Mouse (Mus musculus): Measurements from ENCODE around the gene Sap18. TPM values are rescaled to one million over a fixed set of nuclear protein-coding genes. Genes with fewer than 3 reads are reported as not detected.

The Sap18 gene
- polyA plus RNA-seq, 1 experiment: 111 TPM

GRCm38 (mm10) chr14:57787406-57787805 is 10.6 kb upstream of the Sap18 start:
- Histone ChIP-seq H3K79me3 (ENCODE audit: low read depth) (no peaks in the 10 kb centered on the region), H3K36me3 (ENCODE audit: control insufficient read depth, insufficient read depth) (no peaks in the 10 kb centered on the region), H3K4me3 (ENCODE audit: insufficient read depth, poor library complexity, severe bottlenecking) (no peak overlapping the region), H3K79me2 (ENCODE audit: control insufficient read depth, insufficient read depth) (no peaks in the 10 kb centered on the region), H3ac (ENCODE audit: control insufficient read depth, insufficient read length, low read depth) (no peak overlapping the region), H3K27me3 (ENCODE audit: control insufficient read depth, insufficient read depth, insufficient read length) (no peaks in the 10 kb centered on the region)
- TF ChIP-seq MAX (IDR thresholded peaks at IDR 0.05) (no peak), USF1 (IDR thresholded peaks at IDR 0.05; ENCODE audit: low read depth) (no peak), CEBPB (IDR thresholded peaks at IDR 0.05; ENCODE audit: low read depth) (no peak), MYOD1 (IDR thresholded peaks at IDR 0.05; ENCODE audit: control insufficient read depth, insufficient read length, low read depth) (no peak), MYOG (IDR thresholded peaks at IDR 0.05; ENCODE audit: control insufficient read depth, extremely low read depth, insufficient read length) (no peak), CTCF (IDR thresholded peaks at IDR 0.05; ENCODE audit: control insufficient read depth, insufficient read depth, insufficient read length) (no peak), FOSL1 (IDR thresholded peaks at IDR 0.05; ENCODE audit: insufficient read depth, low read length, poor library complexity, severe bottlenecking) (no peak)

GRCm38 (mm10) chr14:57789311-57789710 is 8.7 kb upstream of the Sap18 start:
- Histone ChIP-seq H3ac (ENCODE audit: control insufficient read depth, insufficient read length, low read depth) (no peak overlapping the region), H3K36me3 (ENCODE audit: control insufficient read depth, insufficient read depth) (no peaks in the 10 kb centered on the region), H3K79me2 (ENCODE audit: control insufficient read depth, insufficient read depth) (no peaks in the 10 kb centered on the region), H3K79me3 (ENCODE audit: low read depth) (no peaks in the 10 kb centered on the region), H3K27me3 (ENCODE audit: control insufficient read depth, insufficient read depth, insufficient read length) (no peaks in the 10 kb centered on the region), H3K4me3 (ENCODE audit: insufficient read depth, poor library complexity, severe bottlenecking) (no peak overlapping the region)
- TF ChIP-seq USF1 (IDR thresholded peaks at IDR 0.05; ENCODE audit: low read depth): no peak
- no peak for TF ChIP-seq FOSL1 (IDR thresholded peaks at IDR 0.05; ENCODE audit: insufficient read depth, low read length, poor library complexity, severe bottlenecking)
- no peak for TF ChIP-seq CTCF (IDR thresholded peaks at IDR 0.05; ENCODE audit: control insufficient read depth, insufficient read depth, insufficient read length)
- TF ChIP-seq MYOG (IDR thresholded peaks at IDR 0.05; ENCODE audit: control insufficient read depth, extremely low read depth, insufficient read length): no peak
- no peak for TF ChIP-seq MYOD1 (IDR thresholded peaks at IDR 0.05; ENCODE audit: control insufficient read depth, insufficient read length, low read depth)
- no peak for TF ChIP-seq CEBPB (IDR thresholded peaks at IDR 0.05; ENCODE audit: low read depth)
- no peak for TF ChIP-seq MAX (IDR thresholded peaks at IDR 0.05)

- Histone ChIP-seq H3ac (ENCODE audit: control insufficient read depth, insufficient read length, low read depth) (no peak overlapping the region), H3K27me3 (ENCODE audit: control insufficient read depth, insufficient read depth, insufficient read length) (no peaks in the 10 kb centered on the region), H3K79me2 (ENCODE audit: control insufficient read depth, insufficient read depth) (no peaks in the 10 kb centered on the region), H3K36me3 (ENCODE audit: control insufficient read depth, insufficient read depth) (no peaks in the 10 kb centered on the region), H3K79me3 (ENCODE audit: low read depth) (no peaks in the 10 kb centered on the region), H3K4me3 (ENCODE audit: insufficient read depth, poor library complexity, severe bottlenecking) (no peak overlapping the region)
- TF ChIP-seq MAX (IDR thresholded peaks at IDR 0.05) (no peak), MYOD1 (IDR thresholded peaks at IDR 0.05; ENCODE audit: control insufficient read depth, insufficient read length, low read depth) (no peak), MYOG (IDR thresholded peaks at IDR 0.05; ENCODE audit: control insufficient read depth, extremely low read depth, insufficient read length) (no peak), USF1 (IDR thresholded peaks at IDR 0.05; ENCODE audit: low read depth) (no peak), CEBPB (IDR thresholded peaks at IDR 0.05; ENCODE audit: low read depth) (no peak), FOSL1 (IDR thresholded peaks at IDR 0.05; ENCODE audit: insufficient read depth, low read length, poor library complexity, severe bottlenecking) (no peak), CTCF (IDR thresholded peaks at IDR 0.05; ENCODE audit: control insufficient read depth, insufficient read depth, insufficient read length) (no peak)
These were observed 8.2 kb upstream of the Sap18 start for GRCm38 (mm10) chr14:57789759-57790158.

GRCm38 (mm10) chr14:57791171-57791570 is 6.8 kb upstream of the Sap18 start:
- Histone ChIP-seq H3K79me3 (ENCODE audit: low read depth) (no peaks in the 10 kb centered on the region), H3K4me3 (ENCODE audit: insufficient read depth, poor library complexity, severe bottlenecking) (no peak overlapping the region), H3K36me3 (ENCODE audit: control insufficient read depth, insufficient read depth) (no peaks in the 10 kb centered on the region), H3K27me3 (ENCODE audit: control insufficient read depth, insufficient read depth, insufficient read length) (no peaks in the 10 kb centered on the region), H3K79me2 (ENCODE audit: control insufficient read depth, insufficient read depth) (no peaks in the 10 kb centered on the region), H3ac (ENCODE audit: control insufficient read depth, insufficient read length, low read depth) (no peak overlapping the region)
- TF ChIP-seq MYOG (IDR thresholded peaks at IDR 0.05; ENCODE audit: control insufficient read depth, extremely low read depth, insufficient read length): no peak

GRCm38 (mm10) chr14:57797551-57797950 is 429 bp upstream of the Sap18 start:
- peaks cover 37% of the 10 kb centered on the region for H3K79me3 ChIP-seq (ENCODE audit: low read depth)
- H3K36me3 ChIP-seq (ENCODE audit: control insufficient read depth, insufficient read depth): peaks cover 29% of the 10 kb centered on the region

GRCm38 (mm10) chr14:57803731-57804130 is 5.8 kb downstream of the Sap18 start:
- Histone ChIP-seq H3K36me3 (ENCODE audit: control insufficient read depth, insufficient read depth) (peaks cover 82% of the 10 kb centered on the region), H3K4me3 (ENCODE audit: insufficient read depth, poor library complexity, severe bottlenecking) (no peak overlapping the region), H3K79me3 (ENCODE audit: low read depth) (peaks cover 35% of the 10 kb centered on the region), H3K79me2 (ENCODE audit: control insufficient read depth, insufficient read depth) (peaks cover 51% of the 10 kb centered on the region), H3K27me3 (ENCODE audit: control insufficient read depth, insufficient read depth, insufficient read length) (no peaks in the 10 kb centered on the region), H3ac (ENCODE audit: control insufficient read depth, insufficient read length, low read depth) (no peak overlapping the region)
- TF ChIP-seq MAX (IDR thresholded peaks at IDR 0.05): no peak
- no peak for TF ChIP-seq USF1 (IDR thresholded peaks at IDR 0.05; ENCODE audit: low read depth)
- no peak for TF ChIP-seq MYOD1 (IDR thresholded peaks at IDR 0.05; ENCODE audit: control insufficient read depth, insufficient read length, low read depth)
- no peak for TF ChIP-seq FOSL1 (IDR thresholded peaks at IDR 0.05; ENCODE audit: insufficient read depth, low read length, poor library complexity, severe bottlenecking)
- no peak for TF ChIP-seq CEBPB (IDR thresholded peaks at IDR 0.05; ENCODE audit: low read depth)

More at GRCm38 (mm10) chr14:57797551-57797950, 429 bp upstream of the Sap18 start:
- H3K27me3 ChIP-seq (ENCODE audit: control insufficient read depth, insufficient read depth, insufficient read length): no peaks in the 10 kb centered on the region
- peak overlapping the region; percentile 15 for H3K4me3 ChIP-seq (ENCODE audit: insufficient read depth, poor library complexity, severe bottlenecking)
- no peak for TF ChIP-seq USF1 (IDR thresholded peaks at IDR 0.05; ENCODE audit: low read depth)
- TF ChIP-seq CTCF (IDR thresholded peaks at IDR 0.05; ENCODE audit: control insufficient read depth, insufficient read depth, insufficient read length): no peak
- no peak for TF ChIP-seq MAX (IDR thresholded peaks at IDR 0.05)
- TF ChIP-seq CEBPB (IDR thresholded peaks at IDR 0.05; ENCODE audit: low read depth): no peak
- no peak for TF ChIP-seq MYOG (IDR thresholded peaks at IDR 0.05; ENCODE audit: control insufficient read depth, extremely low read depth, insufficient read length)
- no peak for TF ChIP-seq MYOD1 (IDR thresholded peaks at IDR 0.05; ENCODE audit: control insufficient read depth, insufficient read length, low read depth)
- TF ChIP-seq FOSL1 (IDR thresholded peaks at IDR 0.05; ENCODE audit: insufficient read depth, low read length, poor library complexity, severe bottlenecking): no peak
- no peak overlapping the region for H3ac ChIP-seq (ENCODE audit: control insufficient read depth, insufficient read length, low read depth)
- H3K79me2 ChIP-seq (ENCODE audit: control insufficient read depth, insufficient read depth): peaks cover 45% of the 10 kb centered on the region

All from C2C12 (cell line).